Mouse (Mus musculus): ENCODE data around the gene Cnot11. TPM values are rescaled to one million over a fixed set of nuclear protein-coding genes. Genes with fewer than 3 reads are reported as not detected.

The Cnot11 gene
- total RNA-seq, 2 experiments from 2014 or later, result 23.8 to 24.2 TPM

- no peak for DNase-seq (ENCODE audit: low spot score in 2 of 2)
These were observed 875 bp upstream of the Cnot11 start for GRCm38 (mm10) chr1:39533917-39534316.

DNA sequence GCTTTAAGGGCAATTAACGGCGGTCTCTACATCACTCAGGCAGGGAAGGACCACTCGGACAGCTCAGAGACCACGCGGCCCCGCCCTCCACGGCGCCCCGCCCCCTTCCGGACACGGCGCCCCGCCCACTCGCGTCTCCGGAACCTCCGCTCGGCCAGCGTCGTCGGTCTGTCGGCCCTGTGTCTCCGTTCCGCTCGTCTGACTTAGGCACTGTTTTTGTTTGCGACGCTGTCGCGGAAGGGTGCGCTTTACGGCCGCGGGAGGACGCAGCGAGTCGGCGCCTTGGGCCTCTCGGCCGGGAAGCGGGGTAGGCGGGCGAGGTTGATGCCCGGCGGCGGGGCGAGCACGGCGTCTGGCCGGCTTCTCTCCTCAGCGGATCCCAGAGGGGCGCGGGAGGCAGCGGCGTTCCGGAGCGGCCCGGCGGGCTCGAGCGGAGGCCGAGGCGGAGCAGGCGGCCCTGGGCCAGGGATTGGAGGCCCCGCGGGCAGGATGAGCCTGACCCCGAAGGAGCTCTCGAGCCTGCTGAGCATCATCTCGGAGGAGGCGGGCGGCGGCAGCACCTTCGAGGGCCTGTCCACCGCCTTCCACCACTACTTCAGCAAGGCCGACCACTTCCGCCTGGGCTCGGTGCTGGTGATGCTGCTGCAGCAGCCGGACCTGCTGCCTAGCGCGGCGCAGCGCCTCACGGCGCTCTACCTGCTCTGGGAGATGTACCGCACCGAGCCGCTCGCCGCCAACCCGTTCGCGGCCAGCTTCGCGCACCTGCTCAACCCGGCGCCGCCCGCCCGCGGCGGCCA, 921 bp downstream of the Cnot11 start:
- peak; percentile 99 for DNase-seq (ENCODE audit: low spot score in 2 of 2)

DNA sequence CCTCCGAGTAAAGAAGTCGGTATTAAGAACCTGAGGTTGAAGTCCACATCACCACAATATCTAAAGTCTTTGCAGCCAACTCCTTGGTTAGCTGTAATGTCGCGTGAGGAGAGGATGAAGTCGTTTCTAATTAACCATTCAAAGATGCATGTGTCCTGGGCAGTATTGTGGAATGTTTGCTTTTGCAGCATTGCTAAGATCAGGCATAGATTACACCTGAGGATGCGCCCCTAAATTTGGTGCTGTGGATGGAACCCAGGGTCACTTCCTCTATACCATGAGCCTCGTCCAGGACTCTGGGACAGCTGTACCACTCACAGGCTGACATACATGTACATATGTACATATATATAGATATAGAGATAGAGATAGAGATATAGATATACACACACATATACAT, 1.9 kb downstream of the Cnot11 start:
- no peak for DNase-seq (ENCODE audit: low spot score in 2 of 2)

DNA sequence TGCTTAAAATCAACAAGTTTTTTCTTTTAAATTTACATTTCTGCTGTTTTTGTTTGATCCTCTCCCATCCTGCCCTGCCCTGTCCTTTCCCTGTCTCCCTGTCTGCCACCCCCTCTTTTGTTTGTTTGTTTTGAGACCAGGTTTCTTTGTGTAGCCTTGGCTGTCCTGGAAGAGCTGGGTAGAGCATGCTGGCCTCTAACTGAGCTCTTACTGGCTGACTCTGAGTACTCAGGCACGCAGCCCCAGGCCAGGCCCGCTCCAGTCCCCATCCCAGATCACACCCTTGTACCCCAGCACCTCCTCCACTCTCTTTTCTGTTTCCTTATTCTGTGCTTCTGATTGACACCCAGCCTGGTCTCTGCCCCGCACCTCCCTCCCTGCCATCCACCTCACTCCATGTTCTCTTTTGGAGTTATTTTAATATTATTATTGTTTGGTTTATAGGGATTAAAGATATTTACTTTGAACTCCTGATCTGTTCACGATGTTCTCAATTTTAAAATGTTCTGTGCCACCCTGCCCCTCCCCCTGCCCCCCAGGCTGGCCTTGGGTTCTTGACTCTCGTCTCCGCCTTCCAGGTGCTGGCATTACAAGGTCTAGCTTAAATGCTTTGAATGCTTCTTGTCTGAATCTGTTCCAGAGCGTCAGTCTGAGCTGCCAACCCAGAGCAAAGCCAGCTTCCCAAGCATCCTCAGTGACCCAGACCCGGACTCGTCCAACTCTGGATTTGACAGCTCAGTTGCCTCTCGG, 3.0 kb downstream of the Cnot11 start:
- DNase-seq (ENCODE audit: low spot score in 2 of 2), result no peak

DNA sequence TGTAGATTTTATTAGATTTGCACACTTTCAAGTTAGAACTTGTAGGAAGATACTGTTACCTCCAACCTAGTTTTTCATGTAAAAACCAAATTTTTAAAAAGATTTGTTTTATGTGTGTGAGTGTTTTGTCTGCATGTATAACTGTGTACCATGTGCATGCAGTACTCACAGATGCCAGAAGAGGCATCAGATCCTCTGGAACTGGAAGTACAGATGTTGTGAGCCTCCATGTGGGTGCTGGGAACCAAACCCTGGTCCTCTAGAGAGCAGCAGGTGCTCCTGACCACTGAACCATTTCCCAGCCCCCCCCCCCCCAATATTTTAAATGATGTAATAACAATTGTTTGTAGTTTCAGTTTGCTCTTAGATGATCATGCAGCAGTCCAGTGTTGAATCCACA, 5.8 kb downstream of the Cnot11 start:
- no peak for DNase-seq (ENCODE audit: low spot score in 2 of 2)

- no peak for DNase-seq (ENCODE audit: low spot score in 2 of 2)
These were observed 10.8 kb downstream of the Cnot11 start for GRCm38 (mm10) chr1:39545589-39545988.

DNA sequence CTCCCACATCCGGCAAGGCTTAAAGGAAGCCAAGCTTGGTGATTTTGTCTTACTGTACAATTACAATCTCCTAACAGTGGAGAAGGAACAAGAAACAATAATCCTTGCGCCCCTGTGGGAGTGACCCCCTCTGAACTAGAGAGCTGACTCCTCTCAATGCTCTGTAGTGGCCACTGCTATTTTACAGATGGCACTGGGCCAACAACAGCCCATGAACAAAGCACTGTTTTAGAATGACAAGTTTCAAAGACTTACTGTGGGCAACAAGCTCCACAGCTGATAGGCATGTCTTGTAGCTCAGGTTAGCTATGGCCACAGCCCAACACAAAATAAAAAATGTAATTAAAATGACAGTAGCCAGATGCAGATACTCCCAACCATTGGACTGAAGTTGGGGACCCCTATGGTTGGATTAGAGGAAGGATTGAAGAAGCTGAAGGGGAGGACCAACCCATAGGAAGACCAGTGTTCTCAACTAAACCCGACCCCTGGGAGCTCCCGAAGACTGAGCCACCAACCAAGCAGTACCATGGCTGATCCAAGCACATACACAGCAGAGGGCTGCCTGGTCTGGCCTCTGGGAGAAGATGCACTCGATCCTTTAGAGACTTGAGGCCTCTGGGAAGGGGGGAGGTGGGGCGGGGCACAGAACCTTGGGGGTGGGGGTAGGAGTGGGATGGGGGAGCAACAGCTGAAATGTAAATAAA, 11.5 kb downstream of the Cnot11 start:
- no peak for DNase-seq (ENCODE audit: low spot score in 2 of 2)

DNA sequence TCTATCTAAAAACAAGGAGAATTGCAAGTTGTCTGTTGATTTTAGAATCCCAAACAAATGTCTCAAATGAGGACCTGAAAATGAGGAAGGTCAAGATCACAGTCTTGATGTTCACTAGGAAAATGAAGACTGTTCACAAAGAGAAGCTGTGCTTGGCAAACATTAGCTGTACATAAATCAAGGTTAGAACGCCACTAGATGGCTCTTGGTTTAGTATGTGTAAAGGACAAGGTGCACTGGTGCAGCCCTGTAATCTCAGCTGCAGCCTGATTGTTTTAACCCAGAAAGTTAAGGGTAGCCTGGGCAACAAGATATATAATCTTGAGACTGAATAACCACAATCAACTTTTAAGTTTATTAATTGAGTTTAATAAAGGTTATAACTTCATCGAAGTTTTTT, 12.4 kb downstream of the Cnot11 start:
- no peak for DNase-seq (ENCODE audit: low spot score in 2 of 2)

DNA sequence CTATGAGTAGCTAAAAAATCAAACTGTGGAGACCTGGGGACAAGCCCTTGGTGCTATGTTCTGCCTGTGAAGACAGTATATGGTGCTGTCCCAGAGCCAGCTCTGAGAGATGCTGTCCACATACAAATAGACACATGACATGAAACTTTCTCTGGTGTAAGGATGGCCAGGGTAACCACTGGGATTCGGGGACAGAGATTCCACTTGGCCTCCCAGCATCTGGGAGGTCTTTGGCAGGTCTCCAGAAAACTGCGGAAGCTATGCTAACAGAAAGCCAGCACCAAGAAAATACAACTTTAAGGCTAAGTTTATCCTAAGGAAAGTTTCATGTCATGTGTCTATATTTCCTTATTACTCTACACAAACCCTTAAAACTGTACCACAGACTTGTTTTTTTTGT, 15.0 kb downstream of the Cnot11 start:
- no peak for DNase-seq (ENCODE audit: low spot score in 2 of 2)

DNA sequence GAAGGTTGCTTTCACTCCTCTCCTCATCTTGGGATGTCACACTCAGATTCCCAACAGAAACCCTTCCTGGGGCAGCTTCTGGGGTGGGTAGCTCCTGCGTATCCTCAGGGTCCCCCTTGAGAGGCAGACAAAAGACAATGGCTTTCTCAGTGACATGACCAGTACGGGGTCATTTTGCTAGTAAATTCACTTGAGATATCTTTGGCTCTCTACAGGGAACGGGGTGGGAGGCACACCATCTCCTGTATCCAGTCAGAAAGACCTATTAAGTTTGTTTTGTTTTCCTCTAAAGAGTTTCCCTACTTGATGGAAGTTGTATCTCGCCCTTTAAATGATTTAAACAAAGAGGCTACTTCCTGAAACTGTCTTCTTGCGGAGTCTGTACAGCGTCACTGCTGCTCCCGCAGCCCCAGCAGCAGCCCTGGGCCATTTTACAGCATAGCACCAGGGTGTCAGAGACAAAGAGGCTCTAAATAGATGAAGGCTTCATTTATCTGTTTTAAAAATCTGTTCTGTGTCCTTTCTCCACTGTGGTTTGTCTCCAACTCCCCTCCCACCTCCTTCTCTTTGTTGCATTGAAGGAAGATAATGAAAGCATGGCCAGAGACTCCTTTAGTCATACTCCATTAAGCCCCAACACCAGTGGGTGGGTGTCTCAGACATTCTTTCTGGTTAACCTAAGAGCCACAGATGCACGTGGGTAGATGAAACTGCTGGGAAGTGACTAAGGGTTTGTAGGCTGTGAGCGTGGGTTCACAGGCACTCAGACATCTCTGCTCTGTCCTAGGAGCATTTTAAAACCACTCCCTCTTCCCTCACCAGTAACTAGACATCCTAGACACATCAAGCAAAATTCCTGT, 21.0 kb downstream of the Cnot11 start:
- no peak for DNase-seq (ENCODE audit: low spot score in 2 of 2)

DNA sequence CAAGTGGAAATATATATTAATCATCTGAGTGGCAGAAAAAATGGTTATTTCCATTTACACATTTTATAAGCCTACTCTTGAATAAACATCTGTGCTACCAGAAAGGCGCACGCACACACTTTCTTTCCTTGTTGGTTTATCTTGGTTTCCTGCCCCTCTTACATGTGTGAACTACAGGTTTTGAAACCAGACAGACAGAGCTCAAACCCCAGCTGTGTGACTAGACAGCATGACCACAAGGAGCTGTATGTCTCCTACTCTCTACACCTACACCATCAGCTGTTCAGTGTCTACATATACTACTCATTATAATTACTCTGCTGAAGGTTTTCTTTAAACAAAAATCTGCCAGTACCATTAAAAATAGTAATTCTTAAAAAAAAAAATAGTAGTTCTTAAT, 24.2 kb downstream of the Cnot11 start:
- no peak for DNase-seq (ENCODE audit: low spot score in 2 of 2)

- DNase-seq (ENCODE audit: low spot score in 2 of 2), result peak in 1 of 2 experiments; percentile 25
These were observed 27.1 kb downstream of the Cnot11 start for GRCm38 (mm10) chr1:39561920-39562319.

DNA sequence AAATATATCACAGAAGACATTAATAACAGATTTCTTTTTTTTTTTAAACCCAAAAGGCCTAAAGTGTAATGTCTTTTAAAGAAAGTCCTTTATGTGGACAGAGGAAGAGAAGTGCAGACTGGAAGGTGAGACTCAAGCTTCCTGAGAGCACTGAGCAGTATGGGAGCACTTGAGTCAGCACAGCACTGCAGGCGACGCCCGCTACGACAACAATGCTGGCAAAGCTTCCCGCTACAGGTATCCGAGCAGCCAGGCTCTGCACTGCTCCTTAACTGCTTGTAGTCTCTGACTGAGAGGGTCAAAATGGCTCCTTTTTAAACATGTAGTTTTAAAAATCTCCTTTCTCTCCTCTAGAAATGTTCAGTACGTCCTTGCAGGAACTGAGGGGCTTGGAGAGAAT, 28.4 kb downstream of the Cnot11 start:
- no peak for DNase-seq (ENCODE audit: low spot score in 2 of 2)

DNA sequence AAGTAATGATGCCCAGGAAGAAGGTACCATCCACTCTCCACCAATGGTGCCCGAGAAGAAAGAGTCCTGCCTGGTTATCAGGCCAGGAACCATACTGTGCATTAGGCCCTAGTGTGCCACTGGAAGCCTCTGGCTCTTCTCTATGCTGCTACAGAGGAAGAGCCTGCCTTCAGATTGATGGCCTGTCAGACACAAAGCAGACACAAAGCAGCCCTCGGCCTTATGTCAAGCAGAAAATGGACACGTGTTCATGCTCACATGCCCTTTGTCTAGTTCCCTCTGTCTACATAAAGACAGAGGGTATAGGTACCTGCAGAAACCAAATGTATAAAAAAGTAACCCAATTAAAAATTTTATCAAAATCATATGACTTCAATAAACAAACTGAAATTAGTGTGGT, 29.8 kb downstream of the Cnot11 start:
- no peak for DNase-seq (ENCODE audit: low spot score in 2 of 2)

- no peak for DNase-seq (ENCODE audit: low spot score in 2 of 2)
These were observed 33.3 kb downstream of the Cnot11 start for GRCm38 (mm10) chr1:39568079-39568478.

GRCm38 (mm10) chr1:39571653-39572052, 36.9 kb downstream of the Cnot11 start:
- no peak for DNase-seq (ENCODE audit: low spot score in 2 of 2)

DNA sequence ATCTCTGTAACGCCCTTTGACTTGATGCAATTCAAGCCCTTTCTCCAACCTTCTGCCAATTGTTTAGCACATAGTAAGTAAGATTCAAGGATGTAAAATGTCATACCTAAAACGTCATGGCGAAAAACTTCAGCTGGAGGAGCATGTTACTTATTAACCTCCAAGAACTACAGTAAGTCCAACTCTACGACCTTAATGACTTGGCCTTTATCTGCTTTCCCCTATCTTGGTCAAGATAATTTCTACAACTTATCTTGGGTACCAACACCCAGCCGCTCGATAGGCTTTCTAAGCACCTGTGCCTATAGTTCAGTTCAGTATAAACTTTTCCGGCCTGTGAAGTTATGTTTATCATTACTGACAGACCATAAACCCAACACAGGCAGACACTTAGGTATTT, 39.1 kb downstream of the Cnot11 start:
- no peak for DNase-seq (ENCODE audit: low spot score in 2 of 2)

- DNase-seq (ENCODE audit: low spot score in 2 of 2), result no peak
These were observed 41.1 kb downstream of the Cnot11 start for GRCm38 (mm10) chr1:39575778-39576375.

DNA sequence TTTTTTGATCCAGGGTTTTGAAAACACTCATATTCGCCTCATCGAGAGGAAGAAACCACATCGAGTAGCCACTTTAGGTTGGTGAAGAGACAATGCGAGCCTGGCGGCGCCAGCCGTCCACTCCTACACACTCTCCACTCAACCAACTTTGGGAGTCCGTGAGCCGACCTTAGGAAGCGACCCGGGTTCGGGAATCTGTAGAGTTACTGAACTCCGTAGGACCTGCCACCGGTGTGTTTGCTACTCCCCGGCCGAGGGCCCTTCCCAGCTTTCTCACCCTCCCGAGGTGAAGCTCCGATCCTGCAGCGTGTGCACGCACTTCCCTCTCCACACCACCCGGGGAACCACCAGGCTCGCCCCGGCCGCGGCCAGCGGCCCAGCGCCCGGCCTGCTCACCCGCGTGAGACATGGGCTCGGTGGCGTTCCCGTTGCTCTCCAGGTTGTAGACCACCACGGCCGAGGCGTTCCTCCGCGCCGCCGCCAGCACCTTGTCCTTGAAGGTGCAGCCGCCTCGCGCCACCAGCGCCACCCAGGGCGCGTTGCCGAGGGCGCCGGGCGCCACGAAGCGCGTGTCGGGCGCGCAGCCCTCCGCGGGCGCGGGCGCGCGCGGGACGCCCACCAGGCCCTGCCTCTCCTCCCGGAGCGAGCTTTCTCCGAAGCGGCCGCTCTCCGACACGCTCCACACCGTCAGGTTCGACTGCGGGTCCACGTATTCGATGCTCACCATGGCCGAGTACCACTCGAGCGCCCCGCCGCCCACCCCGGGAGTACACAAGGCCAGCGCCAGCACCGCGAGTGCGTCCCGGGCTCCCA, 41.8 kb downstream of the Cnot11 start:
- DNase-seq (ENCODE audit: low spot score in 2 of 2), result peak in 1 of 2 experiments; percentile 75

- DNase-seq (ENCODE audit: low spot score in 2 of 2), result peak; percentile 95 to 98
These were observed 42.5 kb downstream of the Cnot11 start, which contains the start of gene Rnf149 for GRCm38 (mm10) chr1:39577253-39577705. Gene Rnf149 (minus strand): TSS chr1:39577405.

All from layer of hippocampus, postnatal 10 days (tissue).